Mouse (Mus musculus) spleen, embryonic (tissue): Measurements from ENCODE around the gene Sigirr.

Experiments used
- CTCF ChIA-PET: fragments of 350-600 bp; sonication (Branson Sonifier 250); formaldehyde crosslinking; loops from one replicate; lab custom pipeline; 2022; lab: Charles Lee

Gene Sigirr

DNA sequence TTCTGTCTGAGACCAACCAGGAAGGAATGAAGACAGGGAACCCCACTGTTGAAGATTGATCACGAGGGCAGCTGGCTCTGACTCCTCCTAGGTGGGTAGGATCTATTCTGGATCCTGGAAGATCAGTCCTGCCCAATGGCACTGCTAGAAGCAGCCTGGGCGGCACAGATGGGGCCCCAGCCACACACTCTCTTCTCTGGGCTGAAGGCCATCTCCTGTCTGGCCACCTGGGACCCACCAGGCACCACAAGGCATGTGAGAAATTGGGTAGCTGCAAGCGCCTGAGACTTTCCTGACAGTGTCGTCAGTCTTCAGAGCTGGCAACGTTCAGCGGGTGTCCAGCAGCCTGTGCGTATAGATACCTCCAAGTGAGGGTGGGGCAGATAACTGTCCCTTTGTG lies 37.8 kb downstream of the Sigirr start:
- CTCF ChIA-PET = no interaction called here

DNA sequence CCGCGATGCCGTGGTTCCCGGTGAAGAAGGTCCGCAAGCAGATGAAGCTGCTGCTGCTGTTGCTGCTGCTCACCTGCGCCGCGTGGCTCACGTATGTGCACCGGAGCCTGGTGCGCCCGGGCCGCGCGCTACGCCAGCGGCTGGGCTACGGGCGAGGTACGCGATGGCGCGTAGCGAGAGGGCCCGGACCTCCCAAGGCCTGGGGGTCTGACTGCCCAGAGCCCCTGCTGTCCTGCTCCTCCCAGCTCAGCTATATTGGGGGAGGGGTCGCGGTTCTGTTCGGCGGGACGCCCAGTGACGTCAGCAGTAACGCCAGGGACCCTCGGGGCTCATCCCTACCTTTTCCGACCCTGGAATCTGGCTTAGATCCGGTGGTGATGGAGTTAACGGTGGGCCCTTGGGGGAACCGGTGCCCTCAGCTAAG lies 39.1 kb downstream of the Sigirr start:
- CTCF ChIA-PET = no interaction called here

DNA sequence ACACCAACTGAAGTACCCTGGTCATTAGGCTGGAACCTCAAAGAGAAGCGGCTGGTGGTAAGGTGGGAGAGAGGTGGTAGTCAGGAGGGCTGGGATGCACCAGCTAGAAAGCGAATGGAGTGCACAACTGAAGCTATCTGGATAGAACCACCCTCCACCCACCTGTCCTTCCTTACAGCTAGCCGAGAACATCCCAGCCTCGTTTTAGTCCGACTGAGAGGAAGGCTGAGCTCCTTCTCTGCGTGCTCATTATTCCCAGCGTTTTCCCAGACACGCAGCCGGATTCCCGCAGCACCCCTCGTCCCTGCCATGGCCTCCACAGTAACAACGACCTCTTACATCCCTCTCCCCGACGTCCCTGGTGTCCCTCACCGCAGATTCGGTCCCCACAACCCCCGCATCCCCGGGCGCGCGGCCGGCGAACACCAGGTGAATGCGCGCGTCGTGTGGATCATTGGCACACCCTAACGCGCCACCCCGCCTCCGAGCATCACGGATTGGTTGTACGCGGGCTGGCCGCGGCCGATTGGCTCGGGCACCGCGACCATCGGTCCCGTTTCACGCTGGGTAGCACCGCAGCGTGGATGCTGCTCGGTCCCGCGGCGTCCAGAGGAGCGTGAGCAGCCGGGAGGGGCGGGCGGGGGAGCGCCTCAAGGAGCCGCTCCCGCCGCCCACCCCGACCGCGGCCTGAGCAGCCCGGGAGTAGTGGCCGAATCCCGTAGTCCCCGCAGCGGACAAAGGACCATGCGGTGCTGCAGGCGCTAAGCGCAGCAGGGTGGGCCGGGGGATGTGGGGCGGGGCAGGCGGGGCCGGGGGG lies 39.7 kb downstream of the Sigirr start, which contains the start of gene B4galnt4:
Gene B4galnt4 (plus strand): TSS at position 679 of the 817 bp plus-strand sequence.
- CTCF ChIA-PET = no interaction called here

DNA sequence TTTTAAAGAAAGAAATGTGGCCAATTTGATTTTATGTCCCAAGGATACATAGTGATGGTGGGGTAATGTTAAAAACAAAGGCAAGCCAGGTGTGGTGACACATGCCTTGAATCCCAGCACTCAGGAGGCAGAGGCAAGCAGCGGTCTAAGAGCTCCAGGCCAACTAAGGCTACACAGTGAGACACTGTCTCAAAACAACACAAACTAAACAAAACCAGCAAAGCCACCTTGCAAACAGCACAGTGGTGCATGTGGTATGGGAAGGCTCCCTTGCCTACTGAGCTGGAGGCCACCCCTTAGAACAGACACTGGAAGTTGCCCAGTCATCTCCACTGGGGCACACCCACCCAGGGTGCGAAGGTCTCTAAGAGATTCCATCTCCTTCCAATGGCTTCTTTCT lies 40.4 kb downstream of the Sigirr start:
- CTCF ChIA-PET = interaction anchor here (0.7 kb wide), 1 partner anchor 26 kb away, joined by 3 read pairs; no protein-coding TSS in a partner anchor

DNA sequence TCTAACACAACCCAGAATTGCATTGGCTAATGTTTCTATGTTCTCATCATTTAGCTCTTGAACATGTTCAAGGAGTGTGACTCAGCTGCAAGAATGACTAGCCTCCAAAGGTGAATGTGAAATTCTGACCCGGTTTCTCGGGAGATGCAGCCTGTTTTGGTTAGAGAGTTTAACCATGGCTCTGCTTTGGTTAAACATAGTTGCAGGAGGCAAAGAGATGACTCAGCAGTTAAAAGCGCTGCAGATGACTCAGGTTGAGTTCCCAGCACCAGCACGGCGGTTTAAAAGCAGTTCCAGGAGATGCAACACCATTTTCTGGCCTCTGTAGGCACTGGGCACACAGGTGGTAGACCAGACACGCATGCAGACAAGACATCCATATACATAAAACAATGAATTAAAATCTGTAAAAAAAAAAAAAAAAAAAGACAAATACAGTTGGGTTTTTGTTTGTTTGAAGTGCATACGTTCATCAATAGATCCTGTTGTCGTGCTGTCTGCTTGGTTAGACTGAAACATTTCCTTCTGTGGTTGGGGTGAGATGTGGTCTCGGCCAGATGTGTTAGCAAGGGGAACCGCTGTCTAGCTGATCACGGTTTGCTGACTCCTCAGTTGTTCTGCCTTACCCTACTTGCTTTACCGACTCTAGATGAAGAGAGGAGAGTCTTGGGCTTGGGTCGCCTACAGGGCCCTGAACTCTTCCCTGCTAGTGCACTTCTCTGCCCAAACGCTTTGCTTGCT lies 41.6 kb downstream of the Sigirr start:
- CTCF ChIA-PET = interaction anchor here (0.7 kb wide), 1 partner anchor 160 kb away, joined by 15 read pairs; no protein-coding TSS in a partner anchor

DNA sequence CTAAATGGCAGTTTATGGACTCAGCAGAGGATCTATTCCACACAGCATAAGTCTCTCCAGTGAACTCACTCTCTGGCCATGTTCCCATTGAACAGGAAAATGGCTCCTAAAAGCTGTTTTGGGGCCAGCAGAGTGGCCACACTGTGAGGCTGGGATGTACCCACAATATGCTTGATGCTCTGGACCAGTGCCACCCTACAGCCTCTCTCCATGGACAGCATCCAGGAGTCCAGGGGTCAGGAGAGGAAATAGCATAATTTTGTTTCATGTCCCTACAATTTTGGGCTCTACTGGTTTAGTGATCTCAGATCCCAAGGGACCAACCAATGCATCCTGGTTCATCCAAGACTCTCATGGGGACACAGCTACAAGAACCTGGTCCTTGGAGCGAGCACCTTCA lies 42.8 kb downstream of the Sigirr start:
- CTCF ChIA-PET = no interaction called here

DNA sequence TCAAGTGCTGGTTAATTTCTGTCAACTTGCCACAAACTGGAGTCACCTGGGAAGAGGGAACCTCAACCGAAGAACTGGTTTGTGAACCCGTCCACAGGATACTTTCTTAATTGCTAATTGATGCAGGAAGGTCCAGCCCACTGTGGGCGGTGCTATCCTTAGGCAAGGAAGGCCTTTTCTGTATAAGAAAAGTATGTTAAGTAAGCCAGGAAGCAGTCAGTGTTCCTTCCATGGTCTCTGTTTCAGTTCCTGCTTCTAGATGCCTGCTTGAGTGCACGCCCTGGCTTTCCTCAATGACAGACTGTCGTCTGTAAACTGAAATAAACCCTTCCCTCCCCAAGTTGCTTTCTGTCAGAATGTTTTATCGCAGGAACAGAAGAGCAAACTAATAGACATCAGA lies 43.4 kb downstream of the Sigirr start:
- CTCF ChIA-PET = no interaction called here

DNA sequence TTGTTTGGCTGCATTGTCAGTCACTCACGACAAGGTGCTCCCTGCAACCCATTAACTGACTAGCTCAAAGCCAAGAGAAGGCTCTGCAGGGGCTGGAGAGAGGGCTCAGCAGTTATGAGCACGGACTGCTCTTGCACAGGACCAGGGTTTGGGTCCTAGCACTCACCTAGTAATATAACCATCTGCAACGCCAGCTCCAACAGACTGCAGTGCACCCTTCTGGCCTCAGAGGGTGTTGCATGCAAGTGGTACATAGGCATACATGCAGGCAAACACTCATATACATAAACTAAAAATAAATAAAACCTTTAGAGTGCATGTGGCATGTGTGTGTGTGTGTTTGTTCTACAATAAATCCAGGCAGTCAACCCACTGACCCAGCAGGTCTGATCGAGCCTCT lies 44.6 kb downstream of the Sigirr start:
- CTCF ChIA-PET = no interaction called here

DNA sequence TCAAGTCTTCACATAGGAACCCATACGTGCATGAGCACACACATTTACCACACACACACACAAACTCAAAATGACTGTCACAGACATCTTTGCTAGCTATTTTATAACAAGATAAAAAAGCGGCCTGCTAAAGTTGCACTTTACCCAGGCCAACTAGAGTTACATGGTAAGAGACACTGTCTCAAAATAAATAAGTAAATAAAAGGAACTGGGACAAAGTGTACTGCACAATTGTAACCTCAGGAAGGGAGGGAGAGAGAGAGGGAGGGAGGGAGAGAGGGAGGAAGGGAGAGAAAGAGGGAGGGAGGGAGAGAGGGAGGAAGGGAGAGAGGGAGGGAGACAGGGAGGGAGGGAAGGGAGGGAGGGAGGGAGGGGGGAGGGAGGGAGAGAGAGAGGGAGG lies 48.0 kb downstream of the Sigirr start:
- CTCF ChIA-PET = interaction anchor here (0.9 to 1.8 kb wide), 2 partner anchors 143 to 149 kb away, joined by 3 to 5 read pairs; no protein-coding TSS in a partner anchor

DNA sequence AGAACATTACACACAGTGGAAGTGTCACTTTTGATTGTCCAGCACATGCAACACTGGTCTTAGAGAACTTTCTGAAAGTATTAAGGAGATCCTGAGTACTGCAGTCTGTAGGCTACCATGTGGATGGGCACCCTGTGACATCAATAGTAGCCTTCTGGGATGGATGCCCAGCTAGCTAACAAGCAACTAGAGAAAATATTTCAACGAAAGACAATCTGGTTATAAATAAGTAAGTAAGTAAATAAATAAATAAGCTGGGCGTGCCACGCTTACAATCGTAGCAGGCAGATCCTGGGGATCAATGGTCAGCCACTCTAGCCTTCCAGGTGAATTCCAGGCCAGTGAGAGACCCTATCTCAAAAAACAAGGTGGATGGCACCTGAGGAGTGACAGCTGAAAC lies 48.4 kb downstream of the Sigirr start:
- CTCF ChIA-PET = interaction anchor here (0.7 to 1.8 kb wide), 3 partner anchors 18 to 149 kb away, joined by 3 to 5 read pairs (median 4); no protein-coding TSS in a partner anchor

DNA sequence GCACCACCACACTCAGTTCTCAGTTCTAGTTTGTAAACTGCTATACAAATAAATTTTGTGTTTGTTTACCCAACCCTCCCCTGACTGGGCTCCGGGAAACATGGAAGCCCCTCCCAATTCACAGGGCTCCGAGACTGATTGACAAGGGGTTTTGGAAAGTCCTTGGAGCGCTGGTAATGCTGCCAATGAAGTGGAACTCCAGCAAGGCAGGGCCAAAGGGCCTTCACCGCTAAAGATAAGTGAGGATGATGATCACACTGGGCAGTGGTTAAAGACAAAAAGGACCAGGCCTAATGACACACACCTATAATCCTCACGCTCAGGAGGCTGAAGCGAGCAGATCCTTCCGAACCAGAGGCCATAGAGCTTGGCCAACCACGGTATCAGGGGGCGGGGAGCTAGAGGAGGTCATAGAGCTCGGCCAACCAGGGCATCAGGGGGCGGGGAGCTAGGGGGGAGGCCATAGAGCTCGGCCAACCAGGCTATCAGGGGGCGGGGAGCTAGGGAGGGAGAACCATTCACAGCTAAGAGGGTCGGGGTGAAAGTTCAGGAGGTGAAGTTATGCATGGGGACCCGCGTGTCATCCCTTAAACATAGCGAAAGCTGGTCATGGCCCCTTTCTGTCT lies 49.2 kb downstream of the Sigirr start:
- CTCF ChIA-PET = interaction anchor here (0.7 kb wide), 2 partner anchors 18 to 287 kb away, joined by 4 to 6 read pairs; partner anchors contain the start of gene Eps8l2

DNA sequence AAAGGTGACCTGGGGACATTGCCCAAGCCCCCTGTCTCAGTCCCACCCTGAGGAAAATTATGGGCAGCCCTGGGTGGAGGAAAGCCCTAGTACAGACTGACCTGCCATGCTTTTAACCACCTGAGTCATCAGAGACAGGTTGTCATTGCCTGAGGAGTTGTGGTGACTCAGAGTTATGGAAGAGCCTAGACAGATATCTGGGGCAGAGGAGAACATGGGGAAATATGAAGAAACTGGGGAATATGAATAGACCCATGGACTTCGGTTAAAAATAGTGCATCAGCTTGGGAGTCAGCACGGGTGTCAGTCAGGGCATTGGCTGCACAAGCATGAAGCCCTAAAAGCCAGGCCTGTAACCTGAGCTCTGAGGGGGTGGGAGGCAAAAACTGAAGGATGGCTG lies 51.0 kb downstream of the Sigirr start:
- CTCF ChIA-PET = interaction anchor here (0.7 to 3.5 kb wide), 6 partner anchors 11 to 313 kb away, joined by 3 to 21 read pairs (median 5); partner anchors contain the start of genes Ifitm1 and Odf3

DNA sequence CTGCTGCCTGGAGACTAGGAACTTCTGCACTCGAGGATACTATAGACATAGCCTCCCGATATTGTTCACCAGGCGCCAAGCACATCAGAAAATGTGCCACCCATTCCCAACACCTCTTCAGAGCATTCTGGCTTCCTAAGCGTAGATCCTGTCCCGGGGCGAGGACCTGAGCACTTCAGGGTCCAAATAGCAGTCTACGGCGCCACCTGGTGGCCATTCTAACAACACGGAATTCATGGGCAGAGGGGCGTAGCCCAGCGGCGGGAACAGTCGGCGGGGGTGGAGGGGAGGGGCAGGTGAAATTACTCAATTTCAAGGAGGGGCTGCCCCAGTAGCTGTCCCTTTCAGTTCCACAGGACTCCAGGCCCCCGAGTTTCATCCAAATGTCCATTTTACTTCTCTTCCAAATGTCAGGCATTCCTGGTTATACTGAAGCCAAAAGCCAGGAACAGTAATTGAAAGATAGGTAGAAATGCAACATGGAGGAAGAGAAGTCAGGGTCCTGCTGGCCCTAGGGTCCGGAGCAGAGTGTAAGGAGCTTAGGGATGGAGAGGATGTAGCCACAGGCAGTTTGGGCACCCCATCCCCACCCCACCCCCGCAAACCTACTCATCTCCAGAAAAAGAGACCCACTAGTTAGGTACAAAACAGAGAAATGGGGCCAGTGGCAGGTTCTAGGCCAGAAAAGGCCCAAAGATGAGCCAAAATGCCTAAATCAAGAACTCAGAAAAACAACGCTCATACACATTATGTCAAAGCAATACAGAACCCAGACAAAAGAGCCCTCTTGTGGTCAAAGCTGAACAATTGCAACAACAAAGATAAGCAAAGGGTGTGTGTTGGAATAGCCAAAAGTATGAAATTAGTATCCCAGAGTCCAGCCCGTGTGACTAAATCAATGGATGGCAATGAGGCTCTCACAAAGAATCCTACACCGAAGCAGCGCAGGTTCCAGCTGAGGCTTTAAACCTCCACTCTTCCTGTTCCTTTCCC lies 51.9 kb downstream of the Sigirr start:
- CTCF ChIA-PET = interaction anchor here (0.5 to 3.5 kb wide), 9 partner anchors 10 to 313 kb away, joined by 3 to 21 read pairs (median 5); partner anchors contain the start of genes Ifitm1 and Odf3

DNA sequence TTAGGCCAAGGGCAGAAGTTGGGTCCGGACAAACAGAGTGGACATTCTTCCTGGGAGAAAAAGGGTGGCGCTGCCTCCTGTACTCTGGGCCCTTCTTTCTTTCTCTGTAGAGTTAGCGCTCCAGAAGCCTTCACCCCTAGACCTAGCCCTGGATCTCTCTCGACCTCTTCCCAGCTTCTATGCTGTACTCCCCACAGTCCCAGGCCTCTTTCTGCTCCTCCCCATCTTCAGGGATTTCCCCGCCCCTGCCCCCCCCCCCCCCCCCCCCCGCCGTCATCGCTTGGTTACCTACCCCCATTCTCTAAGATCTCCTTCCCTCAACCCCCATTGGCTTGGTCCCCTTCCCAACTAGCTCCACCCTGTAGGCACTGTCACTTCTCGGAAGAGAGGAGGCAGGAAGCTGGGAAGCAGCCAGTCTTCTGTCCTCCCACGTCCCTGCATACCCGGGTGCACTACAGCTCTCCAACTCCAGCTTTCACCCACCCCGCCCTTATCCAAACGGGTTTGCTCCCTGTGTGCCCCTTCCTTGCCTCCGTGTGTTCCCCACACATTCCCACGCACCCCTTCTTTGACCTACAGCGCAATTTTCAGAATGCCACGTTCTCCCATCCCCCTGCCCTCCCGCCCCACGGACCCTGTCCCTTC lies 52.7 kb downstream of the Sigirr start:
- CTCF ChIA-PET = interaction anchor here (0.5 to 3.5 kb wide), 4 partner anchors 50 to 200 kb away, joined by 8 to 21 read pairs (median 10); partner anchors contain the start of gene Odf3

DNA sequence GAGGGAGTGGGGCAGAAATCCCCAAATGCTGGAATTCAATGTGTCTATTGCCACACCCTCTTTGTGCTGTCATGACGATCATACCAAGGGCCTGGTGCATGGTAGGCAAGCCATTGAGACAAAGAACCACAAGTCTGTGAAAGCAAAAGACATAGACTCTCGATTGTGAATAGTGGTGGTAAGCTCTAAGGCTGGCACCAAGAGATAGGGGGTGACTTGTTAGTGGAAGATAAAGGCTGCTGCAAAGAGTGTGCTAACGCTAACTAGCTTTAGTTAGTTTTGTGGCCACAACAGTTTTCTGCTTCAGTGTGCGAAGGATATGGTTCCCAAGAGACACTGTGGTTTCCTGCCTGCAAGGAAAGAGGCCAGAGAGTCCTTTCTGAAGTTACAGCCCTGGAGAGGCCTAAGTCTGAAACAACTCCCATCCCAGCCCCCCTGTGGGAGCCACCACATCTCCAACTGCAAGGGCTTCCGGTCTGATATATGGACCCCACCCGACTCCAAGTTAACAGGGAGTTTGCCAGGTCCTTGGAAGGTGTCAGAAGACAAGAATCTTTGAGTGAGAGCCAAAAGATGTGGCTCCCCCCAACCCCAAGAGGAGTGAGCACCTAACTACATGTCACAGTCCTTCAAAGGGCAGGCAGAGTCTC lies 53.3 kb downstream of the Sigirr start:
- CTCF ChIA-PET = interaction anchor here (1.9 to 3.5 kb wide), 3 partner anchors 138 to 200 kb away, joined by 8 to 21 read pairs (median 8); partner anchors contain the start of gene Odf3

DNA sequence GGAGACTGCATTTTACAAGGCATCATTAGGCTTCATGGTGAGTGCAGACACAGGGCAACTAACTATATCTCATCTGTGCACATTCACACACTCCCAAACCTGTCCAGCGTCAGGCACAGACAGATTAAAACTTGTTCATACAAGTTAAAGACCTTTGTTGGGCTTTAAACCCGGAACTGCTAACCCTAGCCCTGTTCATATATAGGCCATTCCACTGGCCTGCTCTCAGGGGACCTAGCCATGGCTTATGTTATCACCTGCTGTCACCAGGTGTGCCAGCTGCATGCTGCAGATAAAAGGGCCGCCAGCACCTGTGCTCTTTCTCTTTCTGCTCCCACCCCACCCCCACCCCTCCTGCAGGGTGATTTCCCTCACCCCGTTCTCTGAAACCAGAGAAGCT lies 57.8 kb downstream of the Sigirr start:
- CTCF ChIA-PET = no interaction called here

DNA sequence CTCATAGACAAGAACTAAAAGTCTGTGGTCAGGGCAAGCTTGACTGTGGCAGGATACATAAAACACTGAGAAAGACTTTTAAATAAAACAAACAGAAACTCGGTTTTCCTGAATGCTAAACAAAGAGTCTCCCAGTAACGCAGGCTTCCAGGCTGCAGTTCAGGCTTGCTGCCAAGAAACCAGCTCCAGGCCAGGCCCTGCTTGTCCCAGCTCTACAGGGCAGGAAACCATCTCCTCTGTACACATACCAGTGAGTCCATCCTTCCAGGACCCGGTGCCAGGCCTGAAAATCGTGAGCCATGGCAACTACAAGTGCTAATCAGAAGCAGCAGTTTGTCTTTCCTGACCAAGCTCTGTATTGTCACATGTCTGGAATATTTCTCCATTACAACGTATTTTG lies 58.7 kb downstream of the Sigirr start:
- CTCF ChIA-PET = no interaction called here
